Comparison of ENCODE assay signal across 8 mouse cellular contexts in the genomic region with DNA sequence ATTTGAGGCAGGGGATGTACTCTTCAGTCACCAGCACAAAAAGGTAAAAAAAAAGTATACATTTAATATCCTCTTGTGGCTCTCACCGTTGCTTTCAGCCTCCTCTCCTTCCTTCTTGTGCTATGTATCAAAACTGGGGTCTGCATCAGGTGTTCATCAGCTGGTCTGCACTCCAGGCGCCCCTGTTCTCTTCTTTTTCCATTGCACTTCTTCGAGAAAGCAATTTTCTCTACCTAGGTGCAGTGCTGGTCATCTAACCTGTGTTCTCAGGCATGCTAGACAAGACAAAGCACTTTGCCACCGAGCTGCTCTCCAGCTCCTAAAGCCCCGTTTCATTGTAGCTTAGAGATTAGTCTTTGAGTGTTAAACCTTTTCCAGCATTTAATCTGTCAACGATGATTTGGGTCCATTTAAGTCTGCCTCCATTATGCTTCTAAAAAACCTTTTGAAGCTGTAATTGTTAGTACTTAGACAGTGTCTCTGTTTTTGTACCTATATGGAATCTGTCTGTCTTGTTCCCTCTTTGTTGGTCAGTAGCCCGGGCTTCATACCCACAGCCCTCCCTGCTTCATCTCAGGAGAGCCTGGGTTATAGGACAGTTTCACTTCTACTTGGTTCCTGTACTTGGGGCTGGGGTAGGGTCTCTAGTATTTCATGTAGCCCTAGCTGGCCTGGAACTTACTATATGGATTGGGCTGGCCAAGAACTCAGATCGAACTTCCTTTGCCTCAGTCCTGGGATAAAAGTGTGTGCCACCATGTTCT. TPM values are rescaled to one million over a fixed set of nuclear protein-coding genes. Genes with fewer than 3 reads are reported as not detected.
DNase-seq lines count a peak whose midpoint lies in the region; ATAC-seq and TF ChIP-seq lines count a peak whose summit lies in the region.

No protein-coding gene starts in this region.

- H3K4me1 ChIP-seq in thymus, adult 2 months (replicated peaks; ENCODE audit: control insufficient read depth, insufficient read depth, low read length) = peaks cover 18% of the 10 kb centered on the region
- peaks cover 62% of the 10 kb centered on the region for H3K4me1 ChIP-seq in liver, embryonic 15.5 days (replicated peaks)

- 3% methylated on average over 8 of the region's 8 CpGs for WGBS in thymus, adult 2 months
- WGBS in liver, embryonic 15.5 days (ENCODE audit: insufficient replicate concordance) = 15% methylated on average over 8 of the region's 8 CpGs

- no peaks in the 10 kb centered on the region for H3K9me3 ChIP-seq in liver, embryonic 15.5 days (replicated peaks)

- peak overlapping the region; percentile 82 for H3K4me2 ChIP-seq in liver, embryonic 15.5 days

- no peaks in the 10 kb centered on the region for H3K27me3 ChIP-seq in thymus, adult 2 months (ENCODE audit: control insufficient read depth, insufficient read depth, low read length)
- no peaks in the 10 kb centered on the region for H3K27me3 ChIP-seq in liver, embryonic 15.5 days

- ATAC-seq in CD4-positive, CD25-positive, alpha-beta regulatory T cell, adult 4 months = no peak
- no peak for ATAC-seq in liver, embryonic 15.5 days (ENCODE audit: insufficient read depth)

- peak; percentile 35 for DNase-seq in CD4-positive, CD25-positive, alpha-beta regulatory T cell, adult 2 months (ENCODE audit: low read depth, low spot score)
- peak; percentile 33 for DNase-seq in thymus, adult 2 months
- DNase-seq in thymus, postnatal 0 days (ENCODE audit: low spot score) = no peak
- DNase-seq in cerebellum, postnatal 4 days (ENCODE audit: low spot score in 2 of 2) = no peak
- no peak for DNase-seq in cerebellum, adult 11-12 months
- no peak for DNase-seq in retina, embryonic 14.5 days (ENCODE audit: low spot score)

- no peak for TF ChIP-seq POLR2A in thymus, adult 2 months (IDR thresholded peaks at IDR 0.05; ENCODE audit: control insufficient read depth, extremely low read depth, insufficient read depth, low read length, poor library complexity)

- H3K4me3 ChIP-seq in thymus, adult 2 months (ENCODE audit: control insufficient read depth, insufficient read depth, low read length) = peak overlapping the region; percentile 48
- peak overlapping the region; percentile 88 for H3K4me3 ChIP-seq in liver, embryonic 15.5 days (replicated peaks)

- H3K9ac ChIP-seq in liver, embryonic 15.5 days = peak overlapping the region; percentile 92

- TF ChIP-seq CTCF in thymus, adult 2 months (IDR thresholded peaks at IDR 0.05; ENCODE audit: borderline replicate concordance, control insufficient read depth, extremely low read depth, insufficient read depth, low read length, poor library complexity) = no peak

- H3K27ac ChIP-seq in thymus, adult 2 months (ENCODE audit: control insufficient read depth, insufficient read depth, low read length) = peak overlapping the region; percentile 98
- peak overlapping the region; percentile 99 for H3K27ac ChIP-seq in liver, embryonic 15.5 days (replicated peaks)

- no peaks in the 10 kb centered on the region for H3K36me3 ChIP-seq in thymus, adult 2 months (ENCODE audit: control insufficient read depth, insufficient read depth, low read length)
- H3K36me3 ChIP-seq in liver, embryonic 15.5 days (replicated peaks) = peaks cover 13% of the 10 kb centered on the region

RNA-seq across cellular contexts. Expression of a gene that starts 1.7 kb away (rescaled TPM):
- polyA plus RNA-seq in CD4-positive, CD25-positive, alpha-beta regulatory T cell, adult 4 months (2017; shearing (Covaris generic)) = 10 to 100 TPM; 58.2 to 68.3 TPM
- 82.3 and 101 TPM in 2 replicates for polyA plus RNA-seq in thymus, adult 2 months (2012; rRNA removed)
- polyA plus RNA-seq in thymus, postnatal 0 days (2015; fragmentation: Nextera tagmentation; extraction: Ambion mirVana) = 43.2 and 56.0 TPM in 2 replicates
- polyA plus RNA-seq in liver, embryonic 15.5 days (2015; fragmentation: Nextera tagmentation; extraction: Ambion mirVana) = 7.9 and 10.1 TPM in 2 replicates

RNA-seq across cellular contexts. Expression of a gene that starts 46.3 kb away (rescaled TPM):
- polyA plus RNA-seq in CD4-positive, CD25-positive, alpha-beta regulatory T cell, adult 4 months (2017; shearing (Covaris generic)) = under 1 TPM; 0.26 to 0.49 TPM
- polyA plus RNA-seq in thymus, adult 2 months (2012; rRNA removed) = 6.4 and 7.1 TPM in 2 replicates
- polyA plus RNA-seq in thymus, postnatal 0 days (2015; fragmentation: Nextera tagmentation; extraction: Ambion mirVana) = 2.7 and 3.0 TPM in 2 replicates
- polyA plus RNA-seq in liver, embryonic 15.5 days (2015; fragmentation: Nextera tagmentation; extraction: Ambion mirVana) = 2.6 and 3.1 TPM in 2 replicates

RNA-seq across cellular contexts. Expression of a gene that starts 58.8 kb away (rescaled TPM):
- polyA plus RNA-seq in CD4-positive, CD25-positive, alpha-beta regulatory T cell, adult 4 months (2017; shearing (Covaris generic)) = 10 to 100 TPM; 29.5 to 38.7 TPM
- 5.6 and 5.8 TPM in 2 replicates for polyA plus RNA-seq in thymus, adult 2 months (2012; rRNA removed)
- 15.0 and 17.1 TPM in 2 replicates for polyA plus RNA-seq in thymus, postnatal 0 days (2015; fragmentation: Nextera tagmentation; extraction: Ambion mirVana)
- 3.7 and 4.6 TPM in 2 replicates for polyA plus RNA-seq in liver, embryonic 15.5 days (2015; fragmentation: Nextera tagmentation; extraction: Ambion mirVana)

Comparison
In these comparisons a context has a peak if more than half of its experiments do, and no peak if none do; other contexts are left out.
1. DNase-seq: peak in CD4-positive, CD25-positive, alpha-beta regulatory T cell, adult 2 months (single experiment) and thymus, adult 2 months (single experiment); none in thymus, postnatal 0 days (single experiment), cerebellum, postnatal 4 days (0 of 2), cerebellum, adult 11-12 months (single experiment) and retina, embryonic 14.5 days (single experiment).